Mouse (Mus musculus): Measurements from ENCODE around the gene Samd7. TPM values are rescaled to one million over a fixed set of nuclear protein-coding genes. Genes with fewer than 3 reads are reported as not detected.
"Not testable (repeated sequence)": the region's sequence is repeated elsewhere in the genome, so short reads cannot be mapped to it uniquely, and the experiment has no call there.

The Samd7 gene
- not detected in 2 replicates for polyA plus RNA-seq (2011; ENCODE audit: insufficient read length, low read depth, missing spikeins)

GRCm38 (mm10) chr3:30746006-30746405 lies at the start of gene Samd7:
Gene Samd7, plus strand, starts transcription at chr3:30746293.
- no peak within 1 kb of the TSS for H3K4me3 ChIP-seq (ENCODE audit: insufficient read depth, low read length)
- no peaks in the 10 kb centered on the region for H3K4me1 ChIP-seq (ENCODE audit: control insufficient read depth, insufficient read depth, low read length)
- no peak within 1 kb of the TSS for H3K27ac ChIP-seq (ENCODE audit: insufficient read depth, low read length)
- TF ChIP-seq CTCF (IDR thresholded peaks at IDR 0.05; ENCODE audit: borderline replicate concordance, insufficient read depth, low read length) (no peak), POLR2A (IDR thresholded peaks at IDR 0.05; ENCODE audit: low read depth, low read length) (no peak)

GRCm38 (mm10) chr3:30696346-30696745 lies 49.7 kb upstream of the Samd7 start:
- no peak overlapping the region for H3K27ac ChIP-seq (ENCODE audit: insufficient read depth, low read length)
- TF ChIP-seq CTCF (IDR thresholded peaks at IDR 0.05; ENCODE audit: borderline replicate concordance, insufficient read depth, low read length) (peak; percentile 77; the same call in 1 of the 2 replicates), POLR2A (IDR thresholded peaks at IDR 0.05; ENCODE audit: low read depth, low read length) (no peak)
- no peak overlapping the region for H3K4me3 ChIP-seq (ENCODE audit: insufficient read depth, low read length)
- no peaks in the 10 kb centered on the region for H3K4me1 ChIP-seq (ENCODE audit: control insufficient read depth, insufficient read depth, low read length)

- Histone ChIP-seq H3K4me3 (ENCODE audit: insufficient read depth, low read length) (no peak overlapping the region), H3K27ac (ENCODE audit: insufficient read depth, low read length) (no peak overlapping the region), H3K4me1 (ENCODE audit: control insufficient read depth, insufficient read depth, low read length) (no peaks in the 10 kb centered on the region)
- TF ChIP-seq POLR2A (IDR thresholded peaks at IDR 0.05; ENCODE audit: low read depth, low read length): no peak
Observed at GRCm38 (mm10) chr3:30697891-30698290, 48.2 kb upstream of the Samd7 start.

- not testable (repeated sequence) for H3K27ac ChIP-seq (ENCODE audit: insufficient read depth, low read length); H3K4me1 ChIP-seq (ENCODE audit: control insufficient read depth, insufficient read depth, low read length); H3K4me3 ChIP-seq (ENCODE audit: insufficient read depth, low read length)
Observed at GRCm38 (mm10) chr3:30699711-30700505, 46.2 kb upstream of the Samd7 start, which contains the start of gene Lrrc31. Gene Lrrc31, minus strand, starts transcription at chr3:30699843.

- TF ChIP-seq POLR2A (IDR thresholded peaks at IDR 0.05; ENCODE audit: low read depth, low read length) (no peak), CTCF (IDR thresholded peaks at IDR 0.05; ENCODE audit: borderline replicate concordance, insufficient read depth, low read length) (no peak)
- no peak overlapping the region for H3K4me3 ChIP-seq (ENCODE audit: insufficient read depth, low read length)
- H3K4me1 ChIP-seq (ENCODE audit: control insufficient read depth, insufficient read depth, low read length): no peaks in the 10 kb centered on the region; the same call in 1 of the 2 replicates
- H3K27ac ChIP-seq (ENCODE audit: insufficient read depth, low read length): no peak overlapping the region
Observed at GRCm38 (mm10) chr3:30705977-30706376, 40.1 kb upstream of the Samd7 start.

GRCm38 (mm10) chr3:30706614-30707276 lies 39.3 kb upstream of the Samd7 start:
- TF ChIP-seq POLR2A (IDR thresholded peaks at IDR 0.05; ENCODE audit: low read depth, low read length) (no peak), CTCF (IDR thresholded peaks at IDR 0.05; ENCODE audit: borderline replicate concordance, insufficient read depth, low read length) (no peak)
- Histone ChIP-seq H3K27ac (ENCODE audit: insufficient read depth, low read length) (no peak overlapping the region), H3K4me1 (ENCODE audit: control insufficient read depth, insufficient read depth, low read length) (no peaks in the 10 kb centered on the region; the same call in 1 of the 2 replicates), H3K4me3 (ENCODE audit: insufficient read depth, low read length) (no peak overlapping the region)

- Histone ChIP-seq H3K27ac (ENCODE audit: insufficient read depth, low read length) (no peak overlapping the region), H3K4me3 (ENCODE audit: insufficient read depth, low read length) (no peak overlapping the region), H3K4me1 (ENCODE audit: control insufficient read depth, insufficient read depth, low read length) (no peaks in the 10 kb centered on the region; the same call in 1 of the 2 replicates)
- TF ChIP-seq CTCF (IDR thresholded peaks at IDR 0.05; ENCODE audit: borderline replicate concordance, insufficient read depth, low read length) (no peak), POLR2A (IDR thresholded peaks at IDR 0.05; ENCODE audit: low read depth, low read length) (no peak)
Observed at GRCm38 (mm10) chr3:30710191-30710590, 35.9 kb upstream of the Samd7 start.

GRCm38 (mm10) chr3:30713334-30713733 lies 32.8 kb upstream of the Samd7 start:
- Histone ChIP-seq H3K4me1 (ENCODE audit: control insufficient read depth, insufficient read depth, low read length) (no peaks in the 10 kb centered on the region), H3K27ac (ENCODE audit: insufficient read depth, low read length) (no peak overlapping the region)
- TF ChIP-seq POLR2A (IDR thresholded peaks at IDR 0.05; ENCODE audit: low read depth, low read length) (no peak), CTCF (IDR thresholded peaks at IDR 0.05; ENCODE audit: borderline replicate concordance, insufficient read depth, low read length) (no peak)

GRCm38 (mm10) chr3:30718649-30719048 lies 27.4 kb upstream of the Samd7 start:
- no peak overlapping the region for H3K4me3 ChIP-seq (ENCODE audit: insufficient read depth, low read length)
- no peak for TF ChIP-seq CTCF (IDR thresholded peaks at IDR 0.05; ENCODE audit: borderline replicate concordance, insufficient read depth, low read length)
- TF ChIP-seq POLR2A (IDR thresholded peaks at IDR 0.05; ENCODE audit: low read depth, low read length): no peak
- no peak overlapping the region for H3K27ac ChIP-seq (ENCODE audit: insufficient read depth, low read length)
- no peaks in the 10 kb centered on the region for H3K4me1 ChIP-seq (ENCODE audit: control insufficient read depth, insufficient read depth, low read length)

More at GRCm38 (mm10) chr3:30713334-30713733, 32.8 kb upstream of the Samd7 start:
- no peak overlapping the region for H3K4me3 ChIP-seq (ENCODE audit: insufficient read depth, low read length)

GRCm38 (mm10) chr3:30722036-30722435 lies 24.1 kb upstream of the Samd7 start:
- Histone ChIP-seq H3K4me3 (ENCODE audit: insufficient read depth, low read length) (no peak overlapping the region), H3K4me1 (ENCODE audit: control insufficient read depth, insufficient read depth, low read length) (no peaks in the 10 kb centered on the region), H3K27ac (ENCODE audit: insufficient read depth, low read length) (no peak overlapping the region)
- TF ChIP-seq CTCF (IDR thresholded peaks at IDR 0.05; ENCODE audit: borderline replicate concordance, insufficient read depth, low read length): no peak
- no peak for TF ChIP-seq POLR2A (IDR thresholded peaks at IDR 0.05; ENCODE audit: low read depth, low read length)

Measured in embryonic fibroblast, embryonic 13.5 days (primary cell).